Mouse (Mus musculus): ENCODE results near the gene Dapk3. TPM values are rescaled to one million over a fixed set of nuclear protein-coding genes. Genes with fewer than 3 reads are reported as not detected.
"Not testable (repeated sequence)": the region's sequence is repeated elsewhere in the genome, so short reads cannot be mapped to it uniquely, and the experiment has no call there.

Gene Dapk3
- total RNA-seq, 2 experiments from 2014 or later = 41.9 to 45.7 TPM

DNA sequence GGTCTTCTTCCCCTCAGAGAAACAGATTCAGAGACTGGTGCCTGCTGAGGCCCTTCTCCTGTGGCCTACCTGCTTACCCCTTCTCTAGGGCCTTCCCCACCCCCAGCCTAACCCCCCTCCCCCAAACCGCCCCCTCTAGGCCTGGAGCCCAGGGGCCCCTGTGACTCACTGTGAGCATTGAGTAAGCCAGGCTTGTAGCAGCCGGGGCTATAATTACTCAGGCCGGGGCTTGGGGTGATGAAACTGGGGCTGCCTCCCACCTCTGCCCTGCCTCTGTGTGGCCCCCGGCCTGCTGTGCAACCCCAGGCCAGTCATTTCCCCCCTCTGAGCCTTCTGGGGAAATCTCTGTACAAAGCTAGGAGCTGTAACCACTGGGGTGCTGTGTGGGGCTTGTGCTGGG is 36.5 kb upstream of the Dapk3 start:
- no peak for DNase-seq

DNA sequence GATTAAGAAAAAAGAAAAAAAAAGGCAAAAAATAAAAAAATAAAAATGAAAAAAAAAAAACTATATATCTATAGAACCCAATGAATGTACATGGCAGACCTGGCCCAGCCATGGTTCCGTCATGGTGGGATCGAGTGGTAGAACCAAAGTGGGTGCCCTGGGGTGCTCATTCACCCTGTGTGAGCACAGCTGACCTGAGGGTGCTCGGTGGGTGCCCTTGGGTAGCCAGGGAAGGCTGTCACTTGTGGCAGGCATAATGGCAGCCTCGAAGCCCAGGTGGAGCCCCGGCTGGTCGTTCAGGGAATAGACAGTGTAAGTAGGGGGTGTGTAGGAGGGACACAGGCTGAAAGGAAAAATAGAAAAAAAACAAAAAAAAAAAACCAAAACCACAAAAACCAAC is 31.5 kb upstream of the Dapk3 start:
- DNase-seq = no peak

DNA sequence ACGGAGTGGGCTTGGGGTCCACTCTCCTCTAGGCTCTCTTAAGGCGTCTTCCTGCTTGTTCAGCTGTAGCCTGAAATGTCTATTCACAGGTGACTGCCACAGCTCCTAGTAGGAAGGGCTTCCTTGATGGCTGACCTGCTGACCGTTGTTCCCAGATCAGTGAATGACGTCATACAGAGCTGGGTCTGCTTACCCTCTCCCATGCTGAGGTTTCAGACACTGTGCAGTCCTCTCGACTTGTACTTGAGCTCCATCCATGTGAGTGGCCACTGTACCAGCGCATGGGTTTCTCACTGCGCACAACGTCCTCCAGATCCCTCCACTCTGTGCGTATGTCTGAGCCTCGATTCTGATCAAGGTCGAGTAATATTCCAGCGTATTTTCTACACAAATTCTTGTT is 30.2 kb upstream of the Dapk3 start:
- no peak for DNase-seq

DNA sequence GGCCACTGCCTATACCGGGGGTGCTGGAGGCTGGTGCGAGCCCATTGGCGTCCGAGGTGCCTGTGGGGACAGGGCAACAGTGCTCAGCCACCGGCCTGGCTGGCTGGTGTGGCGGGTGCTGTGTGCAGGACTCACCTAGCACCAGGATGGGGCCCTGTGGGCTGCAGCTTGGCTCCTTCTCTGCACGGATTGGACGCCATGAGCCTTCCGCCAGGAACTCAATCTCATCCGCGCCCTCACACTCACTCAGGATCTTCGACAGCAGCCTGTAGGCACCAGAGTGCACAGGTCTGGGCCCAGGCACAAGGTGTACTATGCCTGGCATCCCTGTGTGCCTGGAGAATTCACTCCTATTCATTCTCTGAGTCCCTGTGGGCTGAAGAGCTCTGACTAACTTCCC is 28.5 kb upstream of the Dapk3 start:
- no peak for DNase-seq

DNA sequence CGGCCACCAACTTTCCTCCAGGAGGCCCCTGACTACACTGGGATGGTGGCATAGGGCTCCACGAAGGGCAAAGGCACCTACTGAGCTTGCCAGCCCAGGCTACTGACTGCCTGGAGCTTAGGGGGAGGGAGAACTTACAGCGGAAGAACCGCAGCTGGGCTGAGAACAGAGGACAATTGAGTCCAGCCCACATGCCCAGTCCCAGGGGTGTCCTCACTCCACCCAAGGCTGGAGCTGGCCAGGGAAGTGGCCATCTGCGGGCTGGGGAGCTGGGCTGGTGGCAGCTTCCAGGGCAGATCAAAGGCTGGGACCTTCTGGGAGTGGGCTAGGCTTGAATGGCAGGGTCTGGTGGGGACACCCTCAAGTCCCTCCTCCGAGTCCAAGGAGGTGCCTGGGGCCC is 28.1 kb upstream of the Dapk3 start:
- DNase-seq = no peak

DNA sequence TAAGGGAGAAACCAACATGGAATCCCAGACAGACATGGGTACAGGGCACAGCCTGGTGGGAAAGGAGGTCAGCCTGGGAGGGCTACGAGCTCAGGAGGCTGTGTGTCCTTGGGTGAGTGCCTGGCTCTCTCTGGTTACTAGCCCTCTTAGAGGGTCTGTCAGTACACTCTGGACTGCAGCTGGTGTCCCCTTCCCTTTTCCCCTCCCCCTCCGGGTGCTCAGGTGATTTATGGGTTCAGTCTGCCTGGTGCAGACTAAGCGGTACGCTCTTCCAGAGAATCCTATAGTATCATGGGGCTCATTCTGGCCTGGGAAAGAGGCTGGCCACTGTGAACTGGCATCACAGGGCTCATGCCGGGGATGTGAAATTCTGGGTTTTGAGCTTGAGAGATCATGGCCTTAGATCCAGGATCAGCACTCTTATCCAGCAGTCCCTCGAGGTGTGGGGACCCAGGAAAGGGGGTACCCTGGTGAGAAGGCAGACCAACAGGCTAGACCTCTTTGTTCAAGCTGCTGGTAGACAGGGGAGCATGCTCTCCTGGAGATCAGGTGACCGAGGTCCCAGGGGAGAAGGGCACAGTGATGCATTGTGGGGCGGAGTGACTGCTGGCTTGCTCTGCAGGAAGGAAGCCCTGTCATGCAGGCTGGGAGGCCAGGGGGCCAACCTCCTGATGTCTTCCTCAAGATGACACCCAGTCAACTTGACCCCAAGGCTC is 21.0 kb upstream of the Dapk3 start:
- DNase-seq = no peak

DNA sequence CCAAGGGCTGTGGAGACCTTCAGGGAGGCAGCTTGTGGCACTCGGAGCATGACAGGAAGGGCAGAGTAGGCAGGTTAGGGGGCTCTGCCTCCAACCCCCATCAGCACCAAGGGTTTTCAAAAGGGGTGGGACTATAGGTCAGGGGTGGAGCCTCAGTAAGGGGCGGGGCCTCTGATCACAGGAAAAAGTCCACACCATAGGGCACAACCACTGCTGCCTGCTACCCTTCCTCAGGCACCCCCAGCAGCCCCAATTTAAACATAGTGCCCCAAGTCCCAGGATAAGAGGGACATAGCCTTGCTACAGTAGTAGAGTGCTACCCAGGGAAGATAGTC is 20.5 kb upstream of the Dapk3 start:
- DNase-seq = no peak

DNA sequence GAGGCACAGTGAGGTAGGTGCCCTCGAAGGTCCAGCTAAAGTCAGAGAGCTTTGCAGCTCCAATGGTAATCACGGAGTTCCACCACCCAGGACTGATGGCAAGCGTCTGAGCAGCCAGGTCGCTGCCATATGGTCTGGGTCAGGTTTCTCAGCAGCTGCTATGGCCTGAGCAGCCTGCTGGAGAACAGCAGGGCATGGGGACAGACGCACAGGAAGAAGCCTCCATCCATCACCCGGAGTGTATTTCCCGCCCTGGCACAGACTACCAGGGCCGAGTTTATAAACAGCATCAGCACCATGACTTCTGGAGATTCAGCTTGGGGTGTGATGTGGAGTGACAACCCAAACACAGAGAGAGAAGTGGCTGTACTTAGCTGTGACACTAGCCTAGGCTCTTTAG is 17.7 kb upstream of the Dapk3 start:
- DNase-seq = no peak

DNA sequence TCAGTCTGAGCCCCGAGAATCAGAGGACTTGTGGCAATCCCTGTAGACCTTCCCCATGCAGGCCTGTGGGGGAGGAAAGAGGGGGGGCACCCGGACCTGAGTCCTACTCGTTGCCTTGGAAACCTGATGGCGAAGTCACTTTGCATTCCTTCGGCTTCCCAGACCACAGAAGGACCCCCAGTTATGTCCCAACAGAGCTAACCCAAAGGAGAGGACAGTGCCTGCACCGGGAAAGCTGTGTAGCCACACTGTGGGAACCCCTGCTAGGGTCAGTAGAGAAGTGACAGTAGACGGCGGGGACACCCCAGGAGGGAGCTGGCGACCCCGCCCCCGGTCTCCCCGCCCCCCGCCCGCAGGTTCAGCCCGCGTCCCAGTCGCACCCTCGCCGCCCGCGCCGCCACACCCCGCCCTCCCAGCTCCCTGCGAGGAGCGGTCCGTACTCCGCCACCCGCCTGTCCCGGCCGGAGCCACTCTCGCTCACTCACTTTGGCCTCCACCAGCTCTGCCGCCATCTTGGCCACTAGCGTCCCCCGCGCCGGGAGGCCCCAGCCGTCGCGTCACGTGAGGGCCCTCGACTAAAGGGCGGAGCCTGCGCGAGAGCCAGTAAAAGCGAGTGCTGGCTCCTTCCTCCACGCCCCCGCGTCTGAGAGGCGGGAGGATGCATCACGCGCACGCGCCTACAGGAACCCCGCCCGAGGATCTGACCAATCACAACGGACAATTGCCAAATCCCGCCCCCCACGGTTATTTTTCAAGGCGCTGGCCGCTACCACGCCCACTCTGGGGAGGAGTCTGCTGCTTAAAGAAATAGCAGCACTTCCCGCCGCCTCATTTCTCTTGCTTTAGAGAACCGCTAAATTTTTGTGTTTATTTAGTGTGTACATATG is 15.4 kb upstream of the Dapk3 start, which contains the start of gene Pias4:
Gene Pias4 (minus strand): TSS at position 724 of the 887 bp plus-strand sequence.
- peak; percentile 100 for DNase-seq

DNA sequence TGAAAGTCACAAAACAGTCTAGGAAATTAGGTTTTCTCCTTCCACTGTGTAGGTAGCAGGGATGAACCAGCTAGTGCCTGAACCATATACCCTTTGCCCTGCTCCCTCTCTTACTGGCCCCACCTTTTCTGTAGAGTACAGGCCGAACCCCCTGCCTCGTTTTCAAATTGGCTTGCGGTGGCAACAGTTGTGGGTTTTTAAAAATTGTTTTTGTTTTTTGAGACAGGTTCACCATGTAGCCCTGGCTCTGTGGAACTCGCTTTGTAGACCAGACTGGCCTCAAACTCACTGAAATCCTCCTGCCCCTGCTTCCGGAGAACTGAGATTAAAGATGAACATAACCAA is 14.7 kb upstream of the Dapk3 start:
- DNase-seq = no peak

DNA sequence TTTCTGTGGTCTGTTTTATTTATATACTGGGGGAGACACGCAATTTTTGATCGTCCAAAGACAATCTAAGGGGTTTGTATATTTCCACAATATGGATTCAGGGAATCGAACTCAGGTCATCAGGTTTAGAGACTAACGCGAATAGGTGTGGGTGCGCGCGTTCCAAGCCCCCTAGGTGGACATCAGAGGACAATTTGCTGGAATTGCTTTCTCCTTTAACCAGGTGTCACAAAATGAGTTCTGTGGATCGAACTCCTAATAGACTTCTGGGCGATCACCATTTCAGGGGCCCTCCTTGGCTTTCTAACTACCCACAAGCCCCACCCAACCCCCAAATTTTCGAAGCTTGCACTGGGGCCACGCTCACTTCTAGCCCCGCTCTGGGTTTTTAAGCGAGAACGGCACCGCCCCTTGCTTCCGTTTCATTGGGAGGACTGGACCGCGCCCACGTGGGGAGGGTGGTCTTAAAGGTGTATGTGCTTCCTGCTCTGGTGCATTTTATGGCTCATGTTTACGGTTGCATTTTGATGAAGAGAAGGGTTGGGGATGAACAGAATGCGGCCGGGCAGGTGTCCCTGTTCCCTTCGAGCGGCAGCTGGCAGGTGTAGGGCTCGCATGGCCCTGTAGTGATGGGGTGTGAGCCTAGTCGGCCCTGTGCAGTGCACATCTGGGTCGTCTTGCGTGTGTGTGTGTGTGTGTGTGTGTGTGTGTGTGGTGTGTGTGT is 14.1 kb upstream of the Dapk3 start:
- peak; percentile 86 for DNase-seq

DNA sequence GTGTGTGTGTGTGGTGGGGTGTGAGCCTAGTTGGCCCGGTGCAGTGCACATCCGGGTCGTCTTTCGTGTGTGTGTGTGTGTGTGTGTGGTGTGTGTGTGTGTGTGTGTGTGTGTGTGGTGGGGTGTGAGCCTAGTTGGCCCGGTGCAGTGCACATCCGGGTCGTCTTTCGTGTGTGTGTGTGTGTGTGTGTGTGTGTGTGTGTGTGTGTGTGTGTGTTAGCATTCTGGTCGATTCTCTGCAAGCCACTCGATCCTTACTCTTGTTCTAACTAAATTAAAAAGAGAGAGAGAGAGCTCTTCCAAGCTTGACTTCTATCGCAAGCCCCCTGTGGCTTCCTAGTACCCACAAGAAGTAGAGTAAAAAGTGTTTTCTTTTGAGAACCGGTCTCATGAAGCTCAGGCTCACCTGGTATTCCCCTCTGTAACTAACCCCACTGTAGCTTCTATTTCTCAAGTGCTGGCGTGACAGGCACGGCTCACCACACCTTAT is 13.3 kb upstream of the Dapk3 start:
- not testable (repeated sequence) for DNase-seq

DNA sequence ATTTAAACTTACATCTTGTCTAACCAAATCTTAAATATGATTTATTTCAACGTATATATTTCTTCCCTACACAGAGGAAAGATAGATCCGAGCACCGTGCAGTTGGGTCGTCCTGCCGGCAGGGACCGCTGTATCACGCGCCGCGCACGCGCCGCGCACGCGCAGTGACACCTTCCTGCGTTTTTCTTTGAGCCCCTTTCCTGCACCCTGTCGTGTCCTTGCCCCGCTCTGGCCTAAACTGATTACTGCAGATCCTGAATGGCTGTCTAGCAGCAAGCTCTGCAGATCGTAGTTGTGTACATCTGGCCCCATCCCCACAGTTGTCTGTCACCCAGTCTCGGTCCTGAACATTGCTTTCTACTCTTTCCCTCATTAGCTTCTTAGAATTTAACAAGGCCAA is 9.7 kb upstream of the Dapk3 start:
- DNase-seq = peak; percentile 89

DNA sequence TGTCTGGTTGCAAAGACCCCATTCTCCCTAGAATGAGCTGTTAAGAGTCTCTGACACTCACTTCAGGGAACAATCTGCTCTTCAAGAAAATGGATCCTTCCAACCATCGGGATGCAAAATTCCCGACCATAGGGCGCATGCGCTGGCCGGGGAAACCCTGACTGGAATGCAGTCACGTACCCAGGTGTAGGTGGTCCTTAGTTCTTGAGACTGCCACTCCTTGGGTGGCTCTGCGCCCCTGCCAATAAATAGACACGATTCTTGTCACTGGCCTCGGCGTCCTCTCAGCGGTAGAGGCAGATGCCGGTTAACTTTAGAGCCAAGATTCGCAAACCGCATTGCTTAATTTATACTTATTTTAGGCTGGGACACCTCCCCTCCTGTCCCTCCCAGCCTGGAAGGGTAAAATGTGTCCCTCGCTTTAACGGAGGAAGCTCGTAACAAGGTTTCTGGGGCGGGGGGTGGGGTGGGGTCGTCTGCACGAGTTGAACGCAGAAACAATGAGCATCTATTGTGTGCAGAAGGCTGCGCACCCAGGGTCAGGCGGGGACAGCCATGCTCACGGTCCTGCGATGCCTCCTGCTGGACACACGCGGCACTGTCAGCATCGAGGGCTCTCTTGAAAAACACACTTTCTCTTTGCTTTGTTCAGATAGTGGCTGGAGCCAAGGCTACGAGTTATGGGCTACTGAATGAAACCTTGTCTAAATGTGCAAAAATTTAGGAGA is 8.0 kb upstream of the Dapk3 start:
- DNase-seq = peak; percentile 94

DNA sequence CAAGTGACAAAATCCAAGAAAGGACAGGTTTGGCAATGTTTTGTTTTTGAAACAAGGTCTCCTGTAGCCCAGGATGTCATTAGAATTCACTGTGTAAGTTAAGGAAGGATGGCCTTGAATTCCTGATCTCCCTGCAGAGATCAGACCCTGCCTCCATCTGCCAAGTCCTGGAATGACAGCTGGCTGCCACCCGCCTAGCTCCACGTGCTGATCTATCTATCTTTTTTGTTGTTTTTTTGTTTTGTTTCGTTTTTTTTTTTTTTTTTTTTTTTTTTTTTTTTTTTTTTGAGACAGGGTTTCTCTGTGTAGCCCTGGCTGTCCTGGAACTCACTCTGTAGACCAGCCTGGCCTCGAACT is 7.5 kb upstream of the Dapk3 start:
- DNase-seq = not testable (repeated sequence)

DNA sequence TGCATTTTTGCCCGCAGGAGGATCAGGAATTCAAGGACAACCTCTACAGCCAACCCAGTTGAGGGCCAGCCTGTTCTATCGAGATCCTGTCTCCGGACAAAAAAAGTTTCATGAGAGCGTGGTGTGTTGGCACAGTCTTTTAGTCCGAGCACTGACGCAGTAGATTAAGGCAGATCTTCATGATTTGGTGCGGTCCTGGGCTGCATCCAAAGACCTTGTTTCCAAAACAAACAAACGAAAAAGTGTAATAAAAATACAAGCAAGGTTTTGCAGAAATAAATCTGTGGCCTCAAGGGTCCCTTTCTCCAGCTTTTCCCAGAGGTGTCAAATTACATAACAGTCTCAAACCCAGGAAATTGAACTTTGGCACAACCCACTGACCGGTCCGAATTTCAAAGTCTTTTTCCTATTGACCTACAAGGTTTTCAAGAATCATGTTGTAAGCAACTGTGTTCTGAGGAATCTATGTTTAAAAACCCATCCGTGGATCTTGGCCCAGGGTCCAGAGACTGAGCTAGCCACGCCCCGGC is 6.8 kb upstream of the Dapk3 start:
- DNase-seq = peak; percentile 37

DNA sequence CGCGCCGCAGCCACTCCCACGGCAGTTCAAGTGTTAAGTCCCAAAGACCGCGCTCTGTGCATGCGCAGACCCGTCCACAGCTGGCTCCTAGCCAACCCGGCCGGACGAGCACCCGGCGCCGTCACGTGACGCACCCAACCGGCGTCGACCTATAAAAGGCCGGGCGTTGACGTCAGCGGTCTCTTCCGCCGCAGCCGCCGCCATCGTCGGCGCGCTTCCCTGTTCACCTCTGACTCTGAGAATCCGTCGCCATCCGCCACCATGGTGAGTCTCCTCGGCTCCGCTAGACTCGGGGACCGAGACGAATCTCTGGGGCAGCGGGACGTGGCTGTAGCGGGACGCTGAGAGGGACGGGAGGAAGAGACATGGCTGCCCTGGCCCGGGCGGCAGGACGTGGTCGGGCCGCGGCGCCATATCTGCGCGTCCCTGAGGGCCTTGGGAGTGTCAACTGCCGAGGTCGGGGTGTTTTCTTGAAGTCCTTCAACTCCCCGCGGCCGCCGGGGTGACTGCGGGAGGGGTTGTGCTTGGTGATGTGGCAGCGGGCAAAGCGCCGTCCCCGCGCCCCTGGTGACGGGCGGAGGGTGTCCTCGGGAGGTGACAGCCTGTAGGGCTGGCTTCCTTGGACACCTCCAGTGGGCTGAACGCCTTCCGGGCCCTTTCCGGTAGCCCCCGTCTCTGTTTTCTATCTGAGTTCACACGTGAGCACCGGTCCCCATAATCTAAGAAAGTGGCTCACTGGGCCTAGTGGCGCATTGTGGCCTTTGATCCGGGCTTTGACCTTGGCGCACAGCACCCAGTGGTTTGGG is 6.1 kb upstream of the Dapk3 start, which contains the start of gene Eef2:
Gene Eef2 (plus strand): TSS at position 166 of the 806 bp plus-strand sequence.
- DNase-seq = peak; percentile 100

DNA sequence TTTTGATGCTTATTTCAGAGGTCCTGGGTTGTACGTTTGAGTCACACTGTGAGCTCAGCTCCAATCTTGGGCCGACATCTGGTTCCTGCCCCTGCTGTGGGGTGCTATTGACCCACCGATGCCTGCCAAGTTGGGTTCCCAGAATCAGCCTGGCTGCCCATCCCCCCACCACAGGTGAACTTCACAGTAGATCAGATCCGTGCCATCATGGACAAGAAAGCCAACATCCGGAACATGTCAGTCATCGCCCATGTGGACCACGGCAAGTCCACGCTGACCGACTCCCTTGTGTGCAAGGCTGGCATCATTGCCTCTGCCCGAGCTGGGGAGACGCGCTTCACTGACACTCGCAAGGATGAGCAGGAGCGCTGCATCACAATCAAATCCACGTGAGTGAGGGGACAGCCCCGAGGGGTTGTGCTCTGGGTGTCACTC is 5.3 kb upstream of the Dapk3 start:
- DNase-seq = peak; percentile 59

DNA sequence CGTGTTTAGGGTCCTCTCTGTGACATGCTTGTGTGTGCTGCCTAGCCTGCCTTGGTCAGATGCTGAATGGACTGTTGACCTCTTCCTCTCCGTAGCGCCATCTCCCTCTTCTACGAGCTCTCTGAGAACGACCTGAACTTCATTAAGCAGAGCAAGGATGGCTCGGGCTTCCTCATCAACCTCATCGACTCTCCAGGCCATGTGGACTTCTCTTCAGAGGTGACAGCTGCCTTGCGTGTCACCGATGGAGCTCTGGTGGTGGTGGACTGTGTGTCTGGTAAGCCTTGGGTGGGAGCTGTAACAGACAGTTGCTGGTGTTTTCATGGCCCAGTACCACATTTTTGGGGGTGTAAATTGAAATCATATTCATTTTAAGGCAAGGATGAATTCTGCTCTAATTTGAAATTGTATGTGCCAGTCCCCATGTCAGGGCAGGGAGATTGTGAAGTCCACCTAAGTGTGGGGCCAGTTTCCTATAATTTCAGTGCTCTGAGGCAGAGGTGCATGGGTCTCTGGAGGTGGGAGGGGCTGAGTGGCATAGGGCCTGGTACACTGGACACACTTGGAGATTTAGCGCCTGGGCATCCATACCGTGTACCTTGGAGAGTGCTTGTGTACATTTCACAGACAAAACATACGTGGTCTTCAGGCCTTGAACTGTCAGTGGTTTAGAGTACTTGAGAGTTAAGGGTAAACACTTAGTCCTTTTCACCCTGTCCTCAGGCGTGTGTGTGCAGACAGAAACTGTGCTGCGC is 4.7 kb upstream of the Dapk3 start:
- DNase-seq = peak; percentile 36

DNA sequence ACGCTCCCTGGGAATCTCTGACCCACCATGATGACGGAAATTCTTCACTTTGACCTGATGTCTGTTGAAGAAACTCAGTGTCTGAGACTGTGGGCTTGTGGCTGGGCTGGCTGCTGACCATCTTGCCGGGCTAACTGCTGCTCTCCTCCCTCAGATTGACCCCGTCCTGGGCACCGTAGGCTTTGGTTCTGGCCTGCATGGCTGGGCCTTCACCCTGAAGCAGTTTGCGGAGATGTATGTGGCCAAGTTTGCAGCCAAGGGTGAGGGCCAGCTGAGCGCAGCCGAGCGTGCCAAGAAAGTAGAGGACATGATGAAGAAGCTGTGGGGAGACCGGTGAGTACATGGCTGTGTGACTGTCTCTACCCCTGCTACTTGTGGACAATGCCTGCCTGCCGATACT is 3.9 kb upstream of the Dapk3 start:
- no peak for DNase-seq
